Mouse (Mus musculus): ENCODE data around the gene Ccdc71l. TPM values are rescaled to one million over a fixed set of nuclear protein-coding genes. Genes with fewer than 3 reads are reported as not detected.

Ccdc71l gene
- polyA plus RNA-seq (2014; fragmentation: Nextera tagmentation; extraction: Ambion mirVana), result 4.0 and 5.3 TPM in 2 replicates

GRCm38 (mm10) chr12:32378528-32379295 lies at the start of gene Ccdc71l:
Gene Ccdc71l, plus strand, starts transcription at chr12:32378704.
- no peaks in the 10 kb centered on the region for H3K27me3 ChIP-seq (ENCODE audit: control insufficient read depth, insufficient read depth, low read length)
- H3K4me3 ChIP-seq (ENCODE audit: control insufficient read depth in 1 of 2, insufficient read depth in 1 of 2, low read depth in 1 of 2, low read length in 2 of 2), result peak within 1 kb of the TSS; percentile 83 to 95
- H3K9ac ChIP-seq (ENCODE audit: low read length), result peak within 1 kb of the TSS; percentile 92
- peak within 1 kb of the TSS; percentile 94 for H3K27ac ChIP-seq (replicated peaks in 1 of 2; ENCODE audit: control insufficient read depth in 1 of 2, insufficient read depth in 1 of 2, low read depth in 2 of 2, low read length in 2 of 2)
- peak within 1 kb of the TSS; percentile 86 for H3K4me2 ChIP-seq (ENCODE audit: low read length)
- peaks cover 0 to 20% of the 10 kb centered on the region in 2 experiments for H3K4me1 ChIP-seq (ENCODE audit: control insufficient read depth in 2 of 2, insufficient read depth in 2 of 2, low read length in 2 of 2)
- peak; percentile 82 for ATAC-seq (ENCODE audit: insufficient number of reproducible peaks, insufficient read depth, low FRiP score, low read depth)
- no peaks in the 10 kb centered on the region for H3K9me3 ChIP-seq (ENCODE audit: control insufficient read depth, low read length)
- WGBS, result under 1% methylated on average over 76 of the region's 78 CpGs
- 0 out of 2 replicates have a peak, but pooled peaks cover 4% of the 10 kb centered on the region for H3K36me3 ChIP-seq (ENCODE audit: control insufficient read depth, insufficient read depth, low read length)

GRCm38 (mm10) chr12:32339078-32339477 lies 39.4 kb upstream of the Ccdc71l start:
- no peaks in the 10 kb centered on the region for H3K4me1 ChIP-seq (ENCODE audit: control insufficient read depth in 2 of 2, insufficient read depth in 2 of 2, low read length in 2 of 2)
- no peak overlapping the region for H3K4me3 ChIP-seq (ENCODE audit: control insufficient read depth in 1 of 2, insufficient read depth in 1 of 2, low read depth in 1 of 2, low read length in 2 of 2)
- H3K9ac ChIP-seq (ENCODE audit: low read length), result no peak overlapping the region
- H3K4me2 ChIP-seq (ENCODE audit: low read length), result no peak overlapping the region
- no peaks in the 10 kb centered on the region for H3K27me3 ChIP-seq (ENCODE audit: control insufficient read depth, insufficient read depth, low read length)
- no peaks in the 10 kb centered on the region for H3K36me3 ChIP-seq (ENCODE audit: control insufficient read depth, insufficient read depth, low read length)
- H3K27ac ChIP-seq (replicated peaks in 1 of 2; ENCODE audit: control insufficient read depth in 1 of 2, insufficient read depth in 1 of 2, low read depth in 2 of 2, low read length in 2 of 2), result no peak overlapping the region
- no peak for ATAC-seq (ENCODE audit: insufficient number of reproducible peaks, insufficient read depth, low FRiP score, low read depth)
- WGBS, result 50% methylated on average over 1 of the region's 1 CpGs
- no peaks in the 10 kb centered on the region for H3K9me3 ChIP-seq (ENCODE audit: control insufficient read depth, low read length)

- WGBS, result 68% methylated on average over 1 of the region's 1 CpGs
- H3K9ac ChIP-seq (ENCODE audit: low read length), result no peak overlapping the region
- no peak overlapping the region for H3K4me2 ChIP-seq (ENCODE audit: low read length)
- ATAC-seq (ENCODE audit: insufficient number of reproducible peaks, insufficient read depth, low FRiP score, low read depth), result no peak
- H3K27me3 ChIP-seq (ENCODE audit: control insufficient read depth, insufficient read depth, low read length), result no peaks in the 10 kb centered on the region
- H3K36me3 ChIP-seq (ENCODE audit: control insufficient read depth, insufficient read depth, low read length), result no peaks in the 10 kb centered on the region
- H3K27ac ChIP-seq (replicated peaks in 1 of 2; ENCODE audit: control insufficient read depth in 1 of 2, insufficient read depth in 1 of 2, low read depth in 2 of 2, low read length in 2 of 2), result no peak overlapping the region
- H3K4me3 ChIP-seq (ENCODE audit: control insufficient read depth in 1 of 2, insufficient read depth in 1 of 2, low read depth in 1 of 2, low read length in 2 of 2), result no peak overlapping the region
- H3K9me3 ChIP-seq (ENCODE audit: control insufficient read depth, low read length), result no peaks in the 10 kb centered on the region
- H3K4me1 ChIP-seq (ENCODE audit: control insufficient read depth in 2 of 2, insufficient read depth in 2 of 2, low read length in 2 of 2), result no peaks in the 10 kb centered on the region
Measured at GRCm38 (mm10) chr12:32343487-32343886, 35.0 kb upstream of the Ccdc71l start.

- H3K9ac ChIP-seq (ENCODE audit: low read length), result no peak overlapping the region
- no peaks in the 10 kb centered on the region for H3K27me3 ChIP-seq (ENCODE audit: control insufficient read depth, insufficient read depth, low read length)
- H3K4me1 ChIP-seq (ENCODE audit: control insufficient read depth in 2 of 2, insufficient read depth in 2 of 2, low read length in 2 of 2), result no peaks in the 10 kb centered on the region
- WGBS, result 80% methylated on average over 4 of the region's 4 CpGs
- H3K9me3 ChIP-seq (ENCODE audit: control insufficient read depth, low read length), result no peaks in the 10 kb centered on the region
- no peak for ATAC-seq (ENCODE audit: insufficient number of reproducible peaks, insufficient read depth, low FRiP score, low read depth)
- no peak overlapping the region for H3K4me3 ChIP-seq (ENCODE audit: control insufficient read depth in 1 of 2, insufficient read depth in 1 of 2, low read depth in 1 of 2, low read length in 2 of 2)
- H3K4me2 ChIP-seq (ENCODE audit: low read length), result no peak overlapping the region
- no peaks in the 10 kb centered on the region for H3K36me3 ChIP-seq (ENCODE audit: control insufficient read depth, insufficient read depth, low read length)
- H3K27ac ChIP-seq (replicated peaks in 1 of 2; ENCODE audit: control insufficient read depth in 1 of 2, insufficient read depth in 1 of 2, low read depth in 2 of 2, low read length in 2 of 2), result no peak overlapping the region
Measured at GRCm38 (mm10) chr12:32346121-32346520, 32.4 kb upstream of the Ccdc71l start.

- no peak for ATAC-seq (ENCODE audit: insufficient number of reproducible peaks, insufficient read depth, low FRiP score, low read depth)
- Histone ChIP-seq H3K36me3 (ENCODE audit: control insufficient read depth, insufficient read depth, low read length) (no peaks in the 10 kb centered on the region), H3K4me1 (ENCODE audit: control insufficient read depth in 2 of 2, insufficient read depth in 2 of 2, low read length in 2 of 2) (no peaks in the 10 kb centered on the region), H3K27ac (replicated peaks in 1 of 2; ENCODE audit: control insufficient read depth in 1 of 2, insufficient read depth in 1 of 2, low read depth in 2 of 2, low read length in 2 of 2) (no peak overlapping the region), H3K27me3 (ENCODE audit: control insufficient read depth, insufficient read depth, low read length) (no peaks in the 10 kb centered on the region), H3K9ac (ENCODE audit: low read length) (no peak overlapping the region), H3K4me3 (ENCODE audit: control insufficient read depth in 1 of 2, insufficient read depth in 1 of 2, low read depth in 1 of 2, low read length in 2 of 2) (no peak overlapping the region), H3K4me2 (ENCODE audit: low read length) (no peak overlapping the region), H3K9me3 (ENCODE audit: control insufficient read depth, low read length) (no peaks in the 10 kb centered on the region)
- 74% methylated on average over 3 of the region's 3 CpGs for WGBS
Measured at GRCm38 (mm10) chr12:32348493-32348892, 30.0 kb upstream of the Ccdc71l start.

GRCm38 (mm10) chr12:32351874-32352273 lies 26.6 kb upstream of the Ccdc71l start:
- 41% methylated on average over 1 of the region's 1 CpGs for WGBS
- H3K4me1 ChIP-seq (ENCODE audit: control insufficient read depth in 2 of 2, insufficient read depth in 2 of 2, low read length in 2 of 2), result no peaks in the 10 kb centered on the region
- no peak overlapping the region for H3K4me2 ChIP-seq (ENCODE audit: low read length)
- no peak overlapping the region for H3K27ac ChIP-seq (replicated peaks in 1 of 2; ENCODE audit: control insufficient read depth in 1 of 2, insufficient read depth in 1 of 2, low read depth in 2 of 2, low read length in 2 of 2)
- no peaks in the 10 kb centered on the region for H3K9me3 ChIP-seq (ENCODE audit: control insufficient read depth, low read length)
- H3K36me3 ChIP-seq (ENCODE audit: control insufficient read depth, insufficient read depth, low read length), result no peaks in the 10 kb centered on the region
- H3K27me3 ChIP-seq (ENCODE audit: control insufficient read depth, insufficient read depth, low read length), result no peaks in the 10 kb centered on the region
- no peak for ATAC-seq (ENCODE audit: insufficient number of reproducible peaks, insufficient read depth, low FRiP score, low read depth)
- no peak overlapping the region for H3K4me3 ChIP-seq (ENCODE audit: control insufficient read depth in 1 of 2, insufficient read depth in 1 of 2, low read depth in 1 of 2, low read length in 2 of 2)
- no peak overlapping the region for H3K9ac ChIP-seq (ENCODE audit: low read length)

- peak overlapping the region; percentile 86 for H3K4me2 ChIP-seq (ENCODE audit: low read length)
- H3K27me3 ChIP-seq (ENCODE audit: control insufficient read depth, insufficient read depth, low read length), result no peaks in the 10 kb centered on the region
- peak; percentile 85 for ATAC-seq (ENCODE audit: insufficient number of reproducible peaks, insufficient read depth, low FRiP score, low read depth)
- WGBS, result under 1% methylated on average over 67 of the region's 67 CpGs
- 0 out of 2 replicates have a peak, but pooled peaks cover 4% of the 10 kb centered on the region for H3K36me3 ChIP-seq (ENCODE audit: control insufficient read depth, insufficient read depth, low read length)
- H3K9ac ChIP-seq (ENCODE audit: low read length), result peak overlapping the region; percentile 92
- peak overlapping the region; percentile 83 to 95 for H3K4me3 ChIP-seq (ENCODE audit: control insufficient read depth in 1 of 2, insufficient read depth in 1 of 2, low read depth in 1 of 2, low read length in 2 of 2)
- no peaks in the 10 kb centered on the region for H3K9me3 ChIP-seq (ENCODE audit: control insufficient read depth, low read length)
- peak overlapping the region; percentile 94 for H3K27ac ChIP-seq (replicated peaks in 1 of 2; ENCODE audit: control insufficient read depth in 1 of 2, insufficient read depth in 1 of 2, low read depth in 2 of 2, low read length in 2 of 2)
- H3K4me1 ChIP-seq (ENCODE audit: control insufficient read depth in 2 of 2, insufficient read depth in 2 of 2, low read length in 2 of 2), result peaks cover 0 to 20% of the 10 kb centered on the region in 2 experiments
Measured at GRCm38 (mm10) chr12:32379296-32379725, 807 bp downstream of the Ccdc71l start.

Data from heart, embryonic 14.5 days (tissue).